In the genomic region with DNA sequence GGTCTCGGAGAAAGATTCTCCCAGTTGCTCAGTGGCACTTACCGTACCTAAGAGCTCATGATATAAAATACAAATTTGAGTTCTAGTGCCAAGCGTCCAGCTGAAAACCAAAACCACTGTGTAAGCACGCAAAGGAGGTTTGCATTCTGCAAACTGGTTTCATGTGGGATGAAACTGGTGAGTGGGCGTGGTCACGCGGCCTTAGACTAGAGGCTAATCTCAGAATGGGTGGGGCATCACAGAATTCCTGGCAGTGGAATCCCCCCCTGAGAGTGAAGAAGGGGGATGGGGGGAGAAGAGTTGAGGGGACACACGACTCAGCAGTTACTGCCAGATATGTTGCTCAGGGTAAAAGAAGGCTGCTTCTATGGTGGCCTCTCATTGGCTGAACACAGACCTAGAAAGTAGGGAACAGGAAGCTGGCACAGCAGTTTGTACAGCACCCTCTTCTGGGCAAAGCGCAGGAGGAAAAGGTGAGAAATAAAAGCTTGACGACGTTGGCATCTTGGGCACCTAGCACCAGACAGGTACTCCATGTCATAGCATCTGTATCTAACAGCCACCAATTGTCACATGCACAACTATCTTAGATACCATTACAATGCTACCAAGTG, we compare ENCODE assay signal across 19 mouse cellular contexts. TPM values are rescaled to one million over a fixed set of nuclear protein-coding genes. Genes with fewer than 3 reads are reported as not detected.
DNase-seq lines count a peak whose midpoint lies in the region; ATAC-seq and TF ChIP-seq lines count a peak whose summit lies in the region.
"Had no signal": no experiment of that assay in that cellular context is flagged by ENCODE, and none has a peak within 500 bp of the region (broad histone marks: within the 10 kb centered on the region; RNA-seq: fewer than 3 reads in every experiment).

No protein-coding gene starts in this region.

- no peak overlapping the region for H3K9ac ChIP-seq in kidney, embryonic 15.5 days
- no peak overlapping the region for H3K9ac ChIP-seq in lung, embryonic 14.5 days
- H3K9ac ChIP-seq: hindbrain, embryonic 15.5 days; limb, embryonic 12.5 days; liver, embryonic 15.5 days; neural tube, embryonic 13.5 days had no signal

- DNase-seq in kidney, postnatal 4 days = peak; percentile 6 to 27
- DNase-seq in 416B (ENCODE audit: low read depth) = peak; percentile 58
- DNase-seq in ES-CJ7 (ENCODE audit: low read depth, low spot score) = peak; percentile 45
- DNase-seq in lung, embryonic 14.5 days = no peak
- no peak for DNase-seq in adrenal gland, postnatal 25 days
- DNase-seq in gastrocnemius, adult 2 months = no peak
- DNase-seq: adrenal gland, postnatal 10 days; cerebellum, adult 9-10 months; heart, postnatal 14 days; kidney, adult 18-20 months; right cerebral cortex, postnatal 25 days; thymus, postnatal 36 days had no signal

- H3K4me3 ChIP-seq in kidney, embryonic 15.5 days (replicated peaks) = no peak overlapping the region
- H3K4me3 ChIP-seq in lung, embryonic 14.5 days (ENCODE audit: low read depth, low read length) = no peak overlapping the region
- H3K4me3 ChIP-seq in gastrocnemius, adult 2 months = no peak overlapping the region
- H3K4me3 ChIP-seq: hindbrain, embryonic 15.5 days; limb, embryonic 12.5 days; liver, embryonic 15.5 days; megakaryocyte, embryonic 14.5 days; neural tube, embryonic 13.5 days had no signal

- no peaks in the 10 kb centered on the region for H3K27me3 ChIP-seq in kidney, embryonic 15.5 days
- H3K27me3 ChIP-seq in lung, embryonic 14.5 days (ENCODE audit: insufficient read depth, low read length) = no peaks in the 10 kb centered on the region
- H3K27me3 ChIP-seq: hindbrain, embryonic 15.5 days; limb, embryonic 12.5 days; liver, embryonic 15.5 days; neural tube, embryonic 13.5 days had no signal

- peaks cover 22% of the 10 kb centered on the region for H3K4me1 ChIP-seq in kidney, embryonic 15.5 days
- H3K4me1 ChIP-seq in lung, embryonic 14.5 days (ENCODE audit: insufficient read depth) = 0 out of 2 replicates have a peak, but pooled peaks cover 9% of the 10 kb centered on the region

- no peak for ATAC-seq in kidney, embryonic 15.5 days (replicated peaks; ENCODE audit: low FRiP score)
- no peak for ATAC-seq in lung, embryonic 14.5 days (ENCODE audit: insufficient read depth)
- ATAC-seq: forebrain, embryonic 14.5 days had no signal

- no peak overlapping the region for H3K4me2 ChIP-seq in kidney, embryonic 15.5 days
- H3K4me2 ChIP-seq in lung, embryonic 14.5 days = no peak overlapping the region
- H3K4me2 ChIP-seq: hindbrain, embryonic 15.5 days; limb, embryonic 12.5 days; liver, embryonic 15.5 days; neural tube, embryonic 13.5 days had no signal

- intact Hi-C loops in gastrocnemius, adult 2 months (cut with DNase I) = no loop called here

- 74% methylated on average over 11 of the region's 11 CpGs for WGBS in kidney, embryonic 15.5 days
- WGBS in lung, embryonic 14.5 days = 65% methylated on average over 11 of the region's 11 CpGs

- no peak overlapping the region for H3K27ac ChIP-seq in kidney, embryonic 15.5 days
- H3K27ac ChIP-seq in lung, embryonic 14.5 days (ENCODE audit: low read depth) = no peak overlapping the region
- H3K27ac ChIP-seq in gastrocnemius, adult 2 months = no peak overlapping the region
- H3K27ac ChIP-seq: hindbrain, embryonic 15.5 days; limb, embryonic 12.5 days; liver, embryonic 15.5 days; neural tube, embryonic 13.5 days had no signal

- peak; percentile 10; the same call in 1 of the 2 replicates for TF ChIP-seq CTCF in lung, embryonic 14.5 days (IDR thresholded peaks at IDR 0.05; ENCODE audit: low read depth)
- no peak for TF ChIP-seq CTCF in gastrocnemius, adult 2 months (IDR thresholded peaks at IDR 0.05)

- no peaks in the 10 kb centered on the region for H3K9me3 ChIP-seq in kidney, embryonic 15.5 days (replicated peaks)
- no peaks in the 10 kb centered on the region for H3K9me3 ChIP-seq in lung, embryonic 14.5 days (ENCODE audit: low read depth, low read length)
- H3K9me3 ChIP-seq: hindbrain, embryonic 15.5 days; limb, embryonic 12.5 days; liver, embryonic 15.5 days; megakaryocyte, embryonic 14.5 days; neural tube, embryonic 13.5 days had no signal

- peaks cover 11% of the 10 kb centered on the region for H3K36me3 ChIP-seq in kidney, embryonic 15.5 days
- peaks cover 10% of the 10 kb centered on the region for H3K36me3 ChIP-seq in lung, embryonic 14.5 days (ENCODE audit: insufficient read depth)

RNA-seq across cellular contexts. Expression of a gene that starts 2.8 kb away (rescaled TPM):
- 145 and 164 TPM in 2 replicates for polyA plus RNA-seq in kidney, embryonic 15.5 days (2015; fragmentation: Nextera tagmentation; extraction: Ambion mirVana)
- 130 and 137 TPM in 2 replicates for polyA plus RNA-seq in lung, embryonic 14.5 days (2014; fragmentation: Nextera tagmentation; extraction: Ambion mirVana)
- 65.3 and 87.6 TPM in 2 replicates for total RNA-seq in adrenal gland, postnatal 25 days (2021)
- 10 to 100 TPM; 40.1 to 49.3 TPM for total RNA-seq in gastrocnemius, adult 2 months (2021)

RNA-seq across cellular contexts. Expression of a gene that starts 23.1 kb away (rescaled TPM):
- polyA plus RNA-seq in kidney, embryonic 15.5 days (2015; fragmentation: Nextera tagmentation; extraction: Ambion mirVana) = 1.7 and 2.9 TPM in 2 replicates
- polyA plus RNA-seq in lung, embryonic 14.5 days (2014; fragmentation: Nextera tagmentation; extraction: Ambion mirVana) = 0.95 and 1.4 TPM in 2 replicates
- total RNA-seq in adrenal gland, postnatal 25 days (2021) = 1.9 TPM in 1 of 2 replicates, not detected in the other
- total RNA-seq in gastrocnemius, adult 2 months (2021) = 1 to 10 TPM in 1 of 2 experiments, under 1 TPM in 1; 0.89 to 1.1 TPM
- total RNA-seq: adrenal gland, postnatal 10 days had no signal

RNA-seq across cellular contexts. Expression of a gene that starts 24.3 kb away (rescaled TPM):
- 2.0 TPM in 2 replicates for polyA plus RNA-seq in kidney, embryonic 15.5 days (2015; fragmentation: Nextera tagmentation; extraction: Ambion mirVana)
- 0.66 and 0.81 TPM in 2 replicates for polyA plus RNA-seq in lung, embryonic 14.5 days (2014; fragmentation: Nextera tagmentation; extraction: Ambion mirVana)
- 3.7 and 5.3 TPM in 2 replicates for total RNA-seq in adrenal gland, postnatal 25 days (2021)
- under 1 TPM; 0.08 to 0.17 TPM for total RNA-seq in gastrocnemius, adult 2 months (2021)
- polyA plus RNA-seq: limb, embryonic 12.5 days had no signal

RNA-seq across cellular contexts. Expression of a gene that starts 26.3 kb away (rescaled TPM):
- 6.0 and 6.9 TPM in 2 replicates for polyA plus RNA-seq in kidney, embryonic 15.5 days (2015; fragmentation: Nextera tagmentation; extraction: Ambion mirVana)
- 8.3 and 9.3 TPM in 2 replicates for polyA plus RNA-seq in lung, embryonic 14.5 days (2014; fragmentation: Nextera tagmentation; extraction: Ambion mirVana)
- total RNA-seq in adrenal gland, postnatal 25 days (2021) = 4.9 and 5.0 TPM in 2 replicates
- under 1 TPM; 0.66 to 0.73 TPM for total RNA-seq in gastrocnemius, adult 2 months (2021)

RNA-seq across cellular contexts. Expression of a gene that starts 38.9 kb away (rescaled TPM):
- polyA plus RNA-seq in kidney, embryonic 15.5 days (2015; fragmentation: Nextera tagmentation; extraction: Ambion mirVana) = 0.10 TPM in 1 of 2 replicates, not detected in the other
- not detected in 2 replicates for polyA plus RNA-seq in lung, embryonic 14.5 days (2014; fragmentation: Nextera tagmentation; extraction: Ambion mirVana)
- total RNA-seq in adrenal gland, postnatal 25 days (2021) = 0.48 and 1.4 TPM in 2 replicates
- not detected for total RNA-seq in gastrocnemius, adult 2 months (2021)
- polyA plus RNA-seq: forebrain, embryonic 14.5 days; hindbrain, embryonic 15.5 days; neural tube, embryonic 13.5 days had no signal

Comparison
In these comparisons a context has a peak if more than half of its experiments do, and no peak if none do; other contexts are left out.
1. DNase-seq: peak in kidney, postnatal 4 days (2 of 2), 416B (single experiment) and ES-CJ7 (single experiment); none in lung, embryonic 14.5 days (single experiment), adrenal gland, postnatal 25 days (single experiment) and gastrocnemius, adult 2 months (single experiment).